Mouse (Mus musculus): ENCODE data around the gene Erp27. TPM values are rescaled to one million over a fixed set of nuclear protein-coding genes. Genes with fewer than 3 reads are reported as not detected.

The Erp27 gene
- polyA plus RNA-seq, 1 experiment from 2014 or later = 0.74 TPM

- WGBS = 71% methylated on average over 4 of the region's 4 CpGs
- ATAC-seq (no peak), DNase-seq (ENCODE audit: low spot score) (no peak)
- H3K4me2 ChIP-seq (replicated peaks; ENCODE audit: low read depth, low read length) = no peak overlapping the region
- no peak overlapping the region for H3K27ac ChIP-seq (ENCODE audit: low read length)
- no peaks in the 10 kb centered on the region for H3K27me3 ChIP-seq (replicated peaks; ENCODE audit: insufficient read depth, low read length)
- H3K9me3 ChIP-seq (ENCODE audit: low read length) = no peaks in the 10 kb centered on the region
- H3K9ac ChIP-seq (replicated peaks; ENCODE audit: low read depth) = no peak overlapping the region
- no peak for TF ChIP-seq EP300 (IDR thresholded peaks at IDR 0.05)
- TF ChIP-seq CTCF (IDR thresholded peaks at IDR 0.05) = no peak
- no peaks in the 10 kb centered on the region for H3K4me1 ChIP-seq (ENCODE audit: insufficient read depth, low read depth, low read length)
- H3K36me3 ChIP-seq (ENCODE audit: insufficient read depth, low read length) = no peaks in the 10 kb centered on the region
- no peak overlapping the region for H3K4me3 ChIP-seq (ENCODE audit: low read depth, low read length)
Measured at GRCm38 (mm10) chr6:136947716-136948115, 25.7 kb upstream of the Erp27 start.

- no peak for DNase-seq (ENCODE audit: low spot score)
- Histone ChIP-seq H3K36me3 (ENCODE audit: insufficient read depth, low read length) (no peaks in the 10 kb centered on the region), H3K4me2 (replicated peaks; ENCODE audit: low read depth, low read length) (no peak overlapping the region), H3K4me1 (ENCODE audit: insufficient read depth, low read depth, low read length) (no peaks in the 10 kb centered on the region), H3K27me3 (replicated peaks; ENCODE audit: insufficient read depth, low read length) (no peaks in the 10 kb centered on the region), H3K4me3 (ENCODE audit: low read depth, low read length) (no peak overlapping the region), H3K27ac (ENCODE audit: low read length) (no peak overlapping the region), H3K9ac (replicated peaks; ENCODE audit: low read depth) (no peak overlapping the region), H3K9me3 (ENCODE audit: low read length) (no peaks in the 10 kb centered on the region)
- ATAC-seq = peak; percentile 26; the same call in 1 of the 2 replicates
- WGBS = 60% methylated on average over 9 of the region's 9 CpGs
- TF ChIP-seq EP300 (IDR thresholded peaks at IDR 0.05) (no peak), CTCF (IDR thresholded peaks at IDR 0.05) (no peak)
Measured at GRCm38 (mm10) chr6:136946943-136947342, 25.0 kb upstream of the Erp27 start.

- WGBS = 56% methylated on average over 5 of the region's 5 CpGs
- DNase-seq (ENCODE audit: low spot score) = no peak
- Histone ChIP-seq H3K27ac (ENCODE audit: low read length) (no peak overlapping the region), H3K36me3 (ENCODE audit: insufficient read depth, low read length) (no peaks in the 10 kb centered on the region), H3K9ac (replicated peaks; ENCODE audit: low read depth) (no peak overlapping the region), H3K27me3 (replicated peaks; ENCODE audit: insufficient read depth, low read length) (no peaks in the 10 kb centered on the region), H3K9me3 (ENCODE audit: low read length) (no peaks in the 10 kb centered on the region), H3K4me3 (ENCODE audit: low read depth, low read length) (no peak overlapping the region), H3K4me2 (replicated peaks; ENCODE audit: low read depth, low read length) (no peak overlapping the region), H3K4me1 (ENCODE audit: insufficient read depth, low read depth, low read length) (peaks cover 1% of the 10 kb centered on the region; the same call in 1 of the 2 replicates)
- TF ChIP-seq EP300 (IDR thresholded peaks at IDR 0.05) = no peak
- no peak for TF ChIP-seq CTCF (IDR thresholded peaks at IDR 0.05)
- no peak for ATAC-seq
Measured at GRCm38 (mm10) chr6:136946241-136946640, 24.3 kb upstream of the Erp27 start.

- no peaks in the 10 kb centered on the region for H3K27me3 ChIP-seq (replicated peaks; ENCODE audit: insufficient read depth, low read length)
- no peak for TF ChIP-seq EP300 (IDR thresholded peaks at IDR 0.05)
- TF ChIP-seq CTCF (IDR thresholded peaks at IDR 0.05) = no peak
- no peaks in the 10 kb centered on the region for H3K36me3 ChIP-seq (ENCODE audit: insufficient read depth, low read length)
- no peaks in the 10 kb centered on the region for H3K9me3 ChIP-seq (ENCODE audit: low read length)
- H3K27ac ChIP-seq (ENCODE audit: low read length) = no peak overlapping the region
- WGBS = 61% methylated on average over 8 of the region's 8 CpGs
- no peak overlapping the region for H3K4me3 ChIP-seq (ENCODE audit: low read depth, low read length)
- H3K9ac ChIP-seq (replicated peaks; ENCODE audit: low read depth) = no peak overlapping the region
- no peak for ATAC-seq
- peaks cover 8% of the 10 kb centered on the region; the same call in 1 of the 2 replicates for H3K4me1 ChIP-seq (ENCODE audit: insufficient read depth, low read depth, low read length)
- no peak for DNase-seq (ENCODE audit: low spot score)
- no peak overlapping the region for H3K4me2 ChIP-seq (replicated peaks; ENCODE audit: low read depth, low read length)
Measured at GRCm38 (mm10) chr6:136944511-136944910, 22.5 kb upstream of the Erp27 start.

GRCm38 (mm10) chr6:136943392-136943791, 21.4 kb upstream of the Erp27 start:
- H3K27me3 ChIP-seq (replicated peaks; ENCODE audit: insufficient read depth, low read length) = no peaks in the 10 kb centered on the region
- DNase-seq (ENCODE audit: low spot score) = no peak
- TF ChIP-seq CTCF (IDR thresholded peaks at IDR 0.05) (no peak), EP300 (IDR thresholded peaks at IDR 0.05) (no peak)
- H3K9me3 ChIP-seq (ENCODE audit: low read length) = no peaks in the 10 kb centered on the region
- no peak overlapping the region for H3K4me2 ChIP-seq (replicated peaks; ENCODE audit: low read depth, low read length)
- peaks cover 8% of the 10 kb centered on the region; the same call in 1 of the 2 replicates for H3K4me1 ChIP-seq (ENCODE audit: insufficient read depth, low read depth, low read length)
- no peak for ATAC-seq
- no peaks in the 10 kb centered on the region for H3K36me3 ChIP-seq (ENCODE audit: insufficient read depth, low read length)
- no peak overlapping the region for H3K4me3 ChIP-seq (ENCODE audit: low read depth, low read length)
- H3K27ac ChIP-seq (ENCODE audit: low read length) = no peak overlapping the region
- no peak overlapping the region for H3K9ac ChIP-seq (replicated peaks; ENCODE audit: low read depth)

- DNase-seq (ENCODE audit: low spot score) = no peak
- no peak overlapping the region for H3K9ac ChIP-seq (replicated peaks; ENCODE audit: low read depth)
- no peaks in the 10 kb centered on the region for H3K9me3 ChIP-seq (ENCODE audit: low read length)
- H3K27me3 ChIP-seq (replicated peaks; ENCODE audit: insufficient read depth, low read length) = no peaks in the 10 kb centered on the region
- H3K36me3 ChIP-seq (ENCODE audit: insufficient read depth, low read length) = no peaks in the 10 kb centered on the region
- no peak overlapping the region for H3K4me3 ChIP-seq (ENCODE audit: low read depth, low read length)
- TF ChIP-seq EP300 (IDR thresholded peaks at IDR 0.05) (no peak), CTCF (IDR thresholded peaks at IDR 0.05) (no peak)
- H3K4me1 ChIP-seq (ENCODE audit: insufficient read depth, low read depth, low read length) = peaks cover 8% of the 10 kb centered on the region; the same call in 1 of the 2 replicates
- no peak overlapping the region for H3K4me2 ChIP-seq (replicated peaks; ENCODE audit: low read depth, low read length)
- no peak for ATAC-seq
- H3K27ac ChIP-seq (ENCODE audit: low read length) = no peak overlapping the region
- 79% methylated on average over 9 of the region's 9 CpGs for WGBS
Measured at GRCm38 (mm10) chr6:136942280-136942679, 20.3 kb upstream of the Erp27 start.
